In genomic region chr5:144529123-144529522, GRCm38 (mm10) we compare ENCODE assay signal across 22 mouse cellular contexts. TPM values are rescaled to one million over a fixed set of nuclear protein-coding genes. Genes with fewer than 3 reads are reported as not detected.
DNase-seq lines count a peak whose midpoint lies in the region; ATAC-seq and TF ChIP-seq lines count a peak whose summit lies in the region.
"Had no signal": no experiment of that assay in that cellular context is flagged by ENCODE, and none has a peak within 500 bp of the region (broad histone marks: within the 10 kb centered on the region; RNA-seq: fewer than 3 reads in every experiment).

No protein-coding gene starts in this region.

- no peaks in the 10 kb centered on the region for H3K4me1 ChIP-seq in liver, embryonic 14.5 days (replicated peaks; ENCODE audit: control insufficient read depth in 2 of 2, insufficient read depth in 2 of 2, low read length in 1 of 2)
- no peaks in the 10 kb centered on the region for H3K4me1 ChIP-seq in liver, embryonic 12.5 days
- H3K4me1 ChIP-seq in E14TG2a.4 (replicated peaks; ENCODE audit: low read depth, low read length), result peaks cover 3% of the 10 kb centered on the region; the same call in 1 of the 2 replicates
- H3K4me1 ChIP-seq: embryonic facial prominence, embryonic 13.5 days; forebrain, embryonic 12.5 days; heart, embryonic 10.5 days had no signal

- no peak for TF ChIP-seq EP300 in liver, embryonic 14.5 days (IDR thresholded peaks at IDR 0.05; ENCODE audit: low read depth)

- no peak overlapping the region for H3K9ac ChIP-seq in liver, embryonic 14.5 days (replicated peaks)
- H3K9ac ChIP-seq in liver, embryonic 12.5 days, result no peak overlapping the region
- H3K9ac ChIP-seq: embryonic facial prominence, embryonic 13.5 days; forebrain, embryonic 12.5 days; forebrain, postnatal 0 days; hindbrain, embryonic 12.5 days had no signal

- DNase-seq in heart, adult 11 months, result peak; percentile 41
- no peak for DNase-seq in heart, adult 9 months (ENCODE audit: low spot score in 2 of 2)
- DNase-seq in liver, embryonic 14.5 days (ENCODE audit: low read depth in 3 of 3, low spot score in 3 of 3), result no peak
- DNase-seq in ZHBTc4 (ENCODE audit: low read depth, low spot score), result peak; percentile 58
- no peak for DNase-seq in right cerebral cortex, postnatal 14 days
- no peak for DNase-seq in thymus, postnatal 14 days
- DNase-seq: adrenal gland, postnatal 10 days; B cell, adult 2 months; cerebellum, adult 11-12 months; cerebellum, adult 9-11 months; cerebellum, postnatal 36 days; forebrain, postnatal 0 days; gastrocnemius, postnatal 25 days; heart, postnatal 10 days; heart, postnatal 4 days had no signal

- TF ChIP-seq CTCF in liver, embryonic 14.5 days (IDR thresholded peaks at IDR 0.05; ENCODE audit: low read depth), result peak; percentile 30; the same call in 1 of the 2 replicates
- peak; percentile 9; the same call in 1 of the 2 replicates for TF ChIP-seq CTCF in E14TG2a.4 (conservative IDR thresholded peaks at IDR 0.05; ENCODE audit: low read length)

- H3K9me3 ChIP-seq in liver, embryonic 14.5 days (ENCODE audit: control insufficient read depth, low read length), result no peaks in the 10 kb centered on the region; the same call in 1 of the 2 replicates
- peaks cover 7% of the 10 kb centered on the region; the same call in 1 of the 2 replicates for H3K9me3 ChIP-seq in liver, embryonic 12.5 days (replicated peaks)
- 0 out of 2 replicates have a peak, but pooled peaks cover 6% of the 10 kb centered on the region for H3K9me3 ChIP-seq in E14TG2a.4 (ENCODE audit: low read length)
- H3K9me3 ChIP-seq: embryonic facial prominence, embryonic 13.5 days; forebrain, embryonic 12.5 days; heart, embryonic 10.5 days; hindbrain, embryonic 12.5 days had no signal

- no peaks in the 10 kb centered on the region for H3K27me3 ChIP-seq in liver, embryonic 14.5 days (ENCODE audit: control insufficient read depth, insufficient read depth, low read length)
- no peaks in the 10 kb centered on the region for H3K27me3 ChIP-seq in liver, embryonic 12.5 days (replicated peaks)
- H3K27me3 ChIP-seq in E14TG2a.4 (ENCODE audit: insufficient read depth, low read length), result no peaks in the 10 kb centered on the region
- H3K27me3 ChIP-seq: embryonic facial prominence, embryonic 13.5 days; forebrain, embryonic 12.5 days; hindbrain, embryonic 12.5 days had no signal

- H3K36me3 ChIP-seq in liver, embryonic 14.5 days (replicated peaks; ENCODE audit: control insufficient read depth, insufficient read depth, low read depth), result no peaks in the 10 kb centered on the region
- no peaks in the 10 kb centered on the region for H3K36me3 ChIP-seq in liver, embryonic 12.5 days
- no peaks in the 10 kb centered on the region for H3K36me3 ChIP-seq in E14TG2a.4 (ENCODE audit: insufficient read depth, low read length)
- H3K36me3 ChIP-seq: embryonic facial prominence, embryonic 13.5 days; forebrain, embryonic 12.5 days; heart, embryonic 10.5 days; hindbrain, embryonic 12.5 days had no signal

- no peak overlapping the region for H3K4me2 ChIP-seq in liver, embryonic 14.5 days (ENCODE audit: low read depth)
- H3K4me2 ChIP-seq in liver, embryonic 12.5 days, result no peak overlapping the region
- H3K4me2 ChIP-seq: embryonic facial prominence, embryonic 13.5 days; forebrain, embryonic 12.5 days; hindbrain, embryonic 12.5 days had no signal

- no peak for ATAC-seq in liver, embryonic 14.5 days (ENCODE audit: insufficient read depth)
- no peak for ATAC-seq in liver, embryonic 12.5 days
- ATAC-seq: CD4-positive, CD25-positive, alpha-beta regulatory T cell, adult 4 months; forebrain, postnatal 0 days had no signal

- WGBS in liver, embryonic 14.5 days (ENCODE audit: insufficient replicate concordance), result 76% methylated on average over 11 of the region's 11 CpGs
- WGBS in liver, embryonic 12.5 days (ENCODE audit: insufficient replicate concordance), result 81% methylated on average over 11 of the region's 11 CpGs

- H3K4me3 ChIP-seq in liver, embryonic 14.5 days (ENCODE audit: insufficient read depth in 1 of 2, low read depth in 2 of 2, low read length in 2 of 2), result no peak overlapping the region
- no peak overlapping the region for H3K4me3 ChIP-seq in liver, embryonic 12.5 days
- H3K4me3 ChIP-seq in E14TG2a.4 (replicated peaks; ENCODE audit: low read length), result no peak overlapping the region
- H3K4me3 ChIP-seq: embryonic facial prominence, embryonic 13.5 days; forebrain, embryonic 12.5 days; heart, embryonic 10.5 days; hindbrain, embryonic 12.5 days had no signal

- H3K27ac ChIP-seq in liver, embryonic 14.5 days, result no peak overlapping the region
- H3K27ac ChIP-seq in liver, embryonic 12.5 days, result no peak overlapping the region
- H3K27ac ChIP-seq: embryonic facial prominence, embryonic 13.5 days; forebrain, embryonic 12.5 days; heart, embryonic 10.5 days; hindbrain, embryonic 12.5 days had no signal

RNA-seq across cellular contexts. Expression of gene Nptx2, which starts 16.6 kb away (rescaled TPM):
- polyA plus RNA-seq in liver, embryonic 14.5 days (2012; rRNA removed), result 0.02 TPM in 1 of 2 replicates, not detected in the other
- polyA plus RNA-seq in liver, embryonic 14.5 days (2014; fragmentation: Nextera tagmentation; extraction: Ambion mirVana), result not detected in 2 replicates
- 0.06 TPM in 1 of 2 replicates, not detected in the other for polyA plus RNA-seq in liver, embryonic 12.5 days (2016; fragmentation: Nextera tagmentation; extraction: Ambion mirVana)
- polyA plus RNA-seq: CD4-positive, CD25-positive, alpha-beta regulatory T cell, adult 4 months had no signal

Comparison
In these comparisons a context has a peak if more than half of its experiments do, and no peak if none do; other contexts are left out.
1. DNase-seq: peak in heart, adult 11 months (single experiment) and ZHBTc4 (single experiment); none in heart, adult 9 months (0 of 2), liver, embryonic 14.5 days (0 of 3), right cerebral cortex, postnatal 14 days (single experiment) and thymus, postnatal 14 days (single experiment).